Mouse (Mus musculus): Measurements from ENCODE around the gene Olfr876.
"Not testable (repeated sequence)": the region's sequence is repeated elsewhere in the genome, so short reads cannot be mapped to it uniquely, and the experiment has no call there.

Gene Olfr876

GRCm38 (mm10) chr9:37802731-37803130, at the start of gene Olfr876:
TSS of gene Olfr876 (plus strand) at chr9:37803031.
- in situ Hi-C loops (cut with MboI, MseI) = no loop called here

- in situ Hi-C loops (cut with MboI, MseI) = no loop called here
These were observed 41.1 kb upstream of the Olfr876 start for GRCm38 (mm10) chr9:37761728-37762127.

GRCm38 (mm10) chr9:37762541-37762940, 40.3 kb upstream of the Olfr876 start:
- in situ Hi-C loops (cut with MboI, MseI) = no loop called here

- in situ Hi-C loops (cut with MboI, MseI) = loop anchor here (10.0 kb wide), 1 partner anchor 896 kb away; no protein-coding TSS in a partner anchor
These were observed 32.2 kb upstream of the Olfr876 start for GRCm38 (mm10) chr9:37770661-37771060.

- in situ Hi-C loops (cut with MboI, MseI) = loop anchor here (10.0 kb wide), 1 partner anchor 897 kb away; no protein-coding TSS in a partner anchor
These were observed 31.1 kb upstream of the Olfr876 start, which contains the start of gene Olfr875 for GRCm38 (mm10) chr9:37771759-37772158. TSS of gene Olfr875 (plus strand) at chr9:37771857.

GRCm38 (mm10) chr9:37782766-37783260, 20.0 kb upstream of the Olfr876 start:
- in situ Hi-C loops (cut with MboI, MseI) = no loop called here

GRCm38 (mm10) chr9:37783394-37784387, 19.1 kb upstream of the Olfr876 start:
- in situ Hi-C loops (cut with MboI, MseI) = not testable (repeated sequence)

GRCm38 (mm10) chr9:37786411-37786810, 16.4 kb upstream of the Olfr876 start:
- in situ Hi-C loops (cut with MboI, MseI) = no loop called here

GRCm38 (mm10) chr9:37802055-37802454, 776 bp upstream of the Olfr876 start:
- in situ Hi-C loops (cut with MboI, MseI) = no loop called here

- in situ Hi-C loops (cut with MboI, MseI) = no loop called here
These were observed 4.4 kb downstream of the Olfr876 start for GRCm38 (mm10) chr9:37807235-37807634.

GRCm38 (mm10) chr9:37808456-37808855, 5.6 kb downstream of the Olfr876 start:
- in situ Hi-C loops (cut with MboI, MseI) = no loop called here

- in situ Hi-C loops (cut with MboI, MseI) = no loop called here
These were observed 6.1 kb downstream of the Olfr876 start for GRCm38 (mm10) chr9:37808976-37809375.

GRCm38 (mm10) chr9:37814696-37815095, 11.9 kb downstream of the Olfr876 start:
- in situ Hi-C loops (cut with MboI, MseI) = no loop called here

GRCm38 (mm10) chr9:37829881-37830280, 27.1 kb downstream of the Olfr876 start:
- in situ Hi-C loops (cut with MboI, MseI) = no loop called here

- in situ Hi-C loops (cut with MboI, MseI) = no loop called here
These were observed 30.5 kb downstream of the Olfr876 start for GRCm38 (mm10) chr9:37833341-37833740.

- in situ Hi-C loops (cut with MboI, MseI) = no loop called here
These were observed 46.4 kb downstream of the Olfr876 start for GRCm38 (mm10) chr9:37849267-37849666.

GRCm38 (mm10) chr9:37853969-37854368, 51.1 kb downstream of the Olfr876 start, which contains the start of gene Olfr877:
TSS of gene Olfr877 (plus strand) at chr9:37854269.
- in situ Hi-C loops (cut with MboI, MseI) = no loop called here
